Mouse (Mus musculus) hindbrain, embryonic 11.5 days (tissue): ENCODE data around the gene Nr4a3. TPM values are rescaled to one million over a fixed set of nuclear protein-coding genes. Genes with fewer than 3 reads are reported as not detected.

ENCODE experiments used
- ATAC-seq: fragments of 200-750 bp; cut with Nextera tagmentation; 2 replicates; pipeline ENCODE4 v1.8.0; 2017; ENCODE audit warnings: mild to moderate bottlenecking, moderate TSS enrichment, moderate library complexity; ENCODE audit not compliant: low FRiP score
- DNase-seq: peaks from one replicate; pipeline ENCODE4 v3.0.0-alpha.2; 2015; ENCODE audit warnings: low spot score
- H3K27ac ChIP-seq: fragments of 300-500 bp; sonication (generic); 2 replicates; pipeline ENCODE4 v1.5.1; 2014; ENCODE audit warnings: mild to moderate bottlenecking, low read depth, low read length
- H3K27me3 ChIP-seq: fragments of 300-500 bp; sonication (generic); 2 replicates; pipeline ENCODE4 v1.6.1; 2014; ENCODE audit warnings: mild to moderate bottlenecking, low read length, moderate library complexity, mixed read lengths; ENCODE audit not compliant: control insufficient read depth, insufficient read depth
- H3K36me3 ChIP-seq: fragments of 300-500 bp; sonication (generic); 2 replicates; pipeline ENCODE4 v1.6.1; 2014; ENCODE audit warnings: mild to moderate bottlenecking, low read length, moderate library complexity, mixed read lengths; ENCODE audit not compliant: control insufficient read depth, insufficient read depth
- H3K4me1 ChIP-seq: fragments of 300-500 bp; sonication (generic); replicated peaks from 2 replicates; pipeline ENCODE4 v1.6.1; 2014; ENCODE audit warnings: low read length, mixed read lengths; ENCODE audit not compliant: control insufficient read depth, insufficient read depth
- H3K4me2 ChIP-seq: fragments of 300-500 bp; sonication (generic); replicated peaks from 2 replicates; pipeline ENCODE4 v1.6.1; 2014; ENCODE audit warnings: mild to moderate bottlenecking, low read depth, low read length
- H3K4me3 ChIP-seq: fragments of 300-500 bp; sonication (generic); 2 replicates; pipeline ENCODE4 v1.5.1; 2014; ENCODE audit warnings: low read depth, low read length
- H3K9ac ChIP-seq: fragments of 300-500 bp; sonication (generic); 2 replicates; pipeline ENCODE4 v1.6.1; 2014; ENCODE audit warnings: low read depth, low read length
- H3K9me3 ChIP-seq: fragments of 300-500 bp; sonication (generic); 2 replicates; pipeline ENCODE4 v1.6.1; 2016; ENCODE audit warnings: low read length; ENCODE audit not compliant: control insufficient read depth
- WGBS: fragments of 180-500 bp; shearing (Covaris S2); extraction: QIAGEN DNeasy Blood & Tissue Kit; methylation state at CpG from one replicate; pipeline ENCODE4 v1.1.7; 2014; 5-methylcytosine and 5-hydroxymethylcytosine counted together
- polyA plus RNA-seq: library from polyadenylated mRNA; unstranded; fragments of >200 nt; fragmentation: Nextera tagmentation; extraction: Ambion mirVana; gene quantifications from 2 replicates; pipeline ENCODE4 v1.2.1, GENCODE M21; 2014

The Nr4a3 gene
- polyA plus RNA-seq, 1 experiment from 2014 or later: 1.7 TPM

DNA sequence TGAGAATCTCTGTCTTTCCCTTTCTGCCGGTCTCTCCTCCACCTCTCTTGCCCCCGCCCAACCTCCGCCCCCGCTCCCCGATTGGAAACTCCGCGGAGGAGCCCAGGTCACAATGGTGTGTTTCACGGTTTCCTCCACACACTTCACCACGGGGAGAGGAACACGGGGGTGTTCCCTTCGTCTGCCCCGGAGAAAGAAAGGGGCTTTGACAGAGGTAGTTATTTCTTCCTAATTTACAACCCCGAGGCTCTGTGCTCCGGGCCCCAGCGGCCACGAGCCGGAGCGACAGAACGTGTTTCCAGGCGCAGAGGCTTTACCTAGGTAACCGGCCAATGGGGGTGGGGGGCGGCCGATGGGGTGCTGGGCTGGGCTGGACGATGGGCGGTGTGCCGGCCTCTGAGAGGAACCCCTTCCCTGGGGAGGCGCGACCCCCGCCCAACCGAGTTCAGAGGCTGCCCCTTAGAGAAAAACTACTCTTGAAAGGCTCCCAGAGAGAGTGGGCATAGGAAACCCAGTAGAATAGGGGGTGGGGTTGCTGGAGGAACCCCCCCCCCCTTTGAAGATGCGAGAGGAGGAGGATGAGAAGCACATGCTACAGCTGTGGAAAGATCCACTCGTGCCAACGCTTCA lies 2.3 kb downstream of the Nr4a3 start:
- Histone ChIP-seq H3K9me3 (no peaks in the 10 kb centered on the region), H3K36me3 (no peaks in the 10 kb centered on the region), H3K9ac (peak overlapping the region; percentile 72), H3K27me3 (peaks cover 47% of the 10 kb centered on the region), H3K4me2 (peak overlapping the region; percentile 98), H3K27ac (no peak overlapping the region), H3K4me1 (peaks cover 21% of the 10 kb centered on the region), H3K4me3 (peak overlapping the region; percentile 59)
- WGBS: under 1% methylated on average over 30 of the region's 33 CpGs
- peak; percentile 65 for DNase-seq
- no peak for ATAC-seq

DNA sequence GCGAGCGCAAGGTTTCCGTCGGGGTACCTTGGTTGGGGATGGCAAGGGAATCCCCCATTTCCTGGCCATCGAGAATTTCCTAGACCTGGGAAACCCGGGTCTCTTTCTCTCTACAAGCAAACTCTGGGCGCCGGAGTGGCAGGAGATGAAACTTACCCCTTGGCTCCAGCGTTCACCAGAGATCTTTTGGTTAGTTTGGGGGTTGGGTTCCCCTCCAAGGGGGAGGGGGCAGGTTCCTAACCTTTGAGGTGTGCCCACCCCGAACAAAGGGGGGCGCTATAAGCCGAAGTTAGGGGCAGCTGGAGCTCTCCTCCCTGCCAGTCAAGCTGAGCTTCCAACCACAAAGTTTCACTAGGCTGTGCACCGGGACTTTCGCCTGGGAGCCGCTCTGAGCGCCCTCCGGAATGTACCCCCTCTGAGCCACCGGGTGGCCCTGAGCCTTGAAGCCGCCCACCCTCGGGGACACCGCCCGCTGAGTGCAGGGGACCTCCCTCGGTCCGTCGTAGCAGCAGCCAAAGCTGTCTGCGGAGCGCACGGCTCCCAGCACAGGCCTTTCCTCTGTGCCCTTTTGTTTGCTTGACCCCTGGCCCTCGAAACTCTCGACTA lies 2.9 kb downstream of the Nr4a3 start:
- DNase-seq: peak; percentile 80
- peak; percentile 23 for ATAC-seq
- Histone ChIP-seq H3K9ac (peak overlapping the region; percentile 19; the same call in 1 of the 2 replicates), H3K4me2 (peak overlapping the region; percentile 98), H3K4me3 (peak overlapping the region; percentile 59), H3K27ac (no peak overlapping the region), H3K4me1 (peaks cover 21% of the 10 kb centered on the region), H3K27me3 (peaks cover 52% of the 10 kb centered on the region), H3K9me3 (no peaks in the 10 kb centered on the region), H3K36me3 (no peaks in the 10 kb centered on the region)
- WGBS: under 1% methylated on average over 30 of the region's 30 CpGs

DNA sequence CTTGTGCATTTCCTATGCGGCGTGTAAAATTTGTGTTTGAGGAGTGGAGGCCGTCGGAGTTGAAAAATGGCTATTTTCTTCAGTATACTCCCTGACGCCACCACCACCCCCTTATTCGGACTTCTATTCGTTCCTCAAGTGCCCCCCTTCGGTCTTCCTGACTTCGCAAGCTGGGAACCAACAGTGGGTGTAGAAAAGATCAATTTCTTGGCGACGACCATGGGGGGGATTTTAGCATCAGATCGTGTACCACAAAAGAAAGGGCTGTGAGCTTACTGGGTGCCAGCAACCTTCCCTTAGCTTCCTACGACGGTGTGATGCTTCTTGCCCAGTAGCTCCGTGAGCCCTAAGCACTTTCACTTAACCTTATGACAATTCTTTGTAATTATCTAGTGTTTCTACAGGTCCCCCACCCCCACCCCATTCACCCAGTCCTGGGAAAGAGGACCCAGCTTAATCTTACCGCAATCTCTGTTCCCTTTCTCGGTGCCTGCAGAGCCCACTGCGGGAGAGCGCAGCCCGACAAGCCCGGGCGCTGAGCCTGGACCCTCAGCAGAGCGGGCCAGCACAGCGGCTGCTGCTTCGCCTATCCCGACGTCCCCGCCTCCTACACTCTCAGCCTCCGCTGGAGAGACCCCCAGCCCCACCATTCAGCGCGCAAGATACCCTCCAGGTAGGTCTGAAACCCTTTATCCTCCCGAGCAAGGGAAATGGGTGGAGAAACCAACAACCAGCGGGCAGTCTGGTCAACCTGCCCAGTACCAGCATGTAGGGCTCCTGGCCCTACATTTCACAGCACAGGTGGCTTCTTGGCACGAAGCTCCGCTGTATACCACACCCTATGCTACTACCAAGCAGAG lies 3.7 kb downstream of the Nr4a3 start:
- WGBS: under 1% methylated on average over 35 of the region's 35 CpGs
- peaks cover 59% of the 10 kb centered on the region for H3K27me3 ChIP-seq
- peak; percentile 54 for DNase-seq
- no peak overlapping the region for H3K9ac ChIP-seq
- peaks cover 21% of the 10 kb centered on the region for H3K4me1 ChIP-seq
- H3K4me3 ChIP-seq: peak overlapping the region; percentile 59
- H3K36me3 ChIP-seq: no peaks in the 10 kb centered on the region
- no peaks in the 10 kb centered on the region for H3K9me3 ChIP-seq
- no peak for ATAC-seq
- H3K27ac ChIP-seq: no peak overlapping the region
- peak overlapping the region; percentile 98 for H3K4me2 ChIP-seq

DNA sequence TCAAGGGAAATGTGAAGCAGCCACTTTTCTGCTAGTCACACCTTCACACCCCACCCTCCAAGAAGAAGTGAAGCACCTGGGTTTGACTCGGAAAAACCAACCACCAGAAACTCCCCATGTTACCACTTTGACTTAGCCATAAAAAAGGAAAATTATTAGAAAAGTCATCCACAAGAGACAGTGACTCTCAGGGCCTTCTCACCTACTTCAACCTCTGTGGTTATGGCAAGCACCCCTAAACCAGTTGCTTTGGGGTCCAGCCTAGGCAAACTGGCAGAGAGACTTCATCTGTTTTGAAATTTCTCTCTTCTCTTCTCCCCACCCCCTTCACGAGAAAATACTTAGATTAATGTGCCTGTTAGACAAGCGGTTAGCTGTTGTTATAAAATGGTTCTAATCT lies 5.1 kb downstream of the Nr4a3 start:
- H3K27me3 ChIP-seq: peaks cover 65% of the 10 kb centered on the region

DNA sequence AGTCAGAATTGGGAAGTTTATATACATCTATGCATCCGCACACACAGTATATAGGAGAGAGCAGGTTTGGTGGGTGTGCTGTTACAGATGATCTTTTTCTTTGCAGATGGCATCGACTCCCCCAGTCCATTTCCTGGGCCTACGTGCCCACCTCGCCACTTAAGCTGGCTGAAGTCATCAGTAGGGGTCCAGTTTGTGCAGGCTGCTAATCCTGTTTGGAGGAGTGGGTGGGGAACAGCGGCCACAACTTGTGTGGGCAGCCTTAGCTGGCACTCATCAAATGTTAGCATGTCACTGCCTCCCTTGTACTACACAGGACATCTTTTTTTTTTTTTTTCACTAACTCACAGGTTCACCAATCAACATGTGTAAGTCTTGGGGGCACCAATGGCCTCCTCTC lies 5.5 kb downstream of the Nr4a3 start:
- no peaks in the 10 kb centered on the region for H3K9me3 ChIP-seq
- H3K4me1 ChIP-seq: peaks cover 21% of the 10 kb centered on the region
- ATAC-seq (no peak), DNase-seq (no peak)
- H3K27me3 ChIP-seq: peaks cover 64% of the 10 kb centered on the region
- H3K4me3 ChIP-seq: no peak overlapping the region
- no peak overlapping the region for H3K9ac ChIP-seq
- no peaks in the 10 kb centered on the region for H3K36me3 ChIP-seq
- no peak overlapping the region for H3K27ac ChIP-seq
- H3K4me2 ChIP-seq: no peak overlapping the region
- 36% methylated on average over 5 of the region's 5 CpGs for WGBS

More for the DNA sequence above, 5.1 kb downstream of the Nr4a3 start:
- no peak overlapping the region for H3K4me3 ChIP-seq
- ATAC-seq (no peak), DNase-seq (no peak)
- H3K9me3 ChIP-seq: no peaks in the 10 kb centered on the region
- no peak overlapping the region for H3K27ac ChIP-seq
- H3K4me1 ChIP-seq: peaks cover 21% of the 10 kb centered on the region
- whole genome bisulfite sequencing: 47% methylated on average over 3 of the region's 3 CpGs
- H3K9ac ChIP-seq: no peak overlapping the region
- H3K4me2 ChIP-seq: no peak overlapping the region
- H3K36me3 ChIP-seq: no peaks in the 10 kb centered on the region

DNA sequence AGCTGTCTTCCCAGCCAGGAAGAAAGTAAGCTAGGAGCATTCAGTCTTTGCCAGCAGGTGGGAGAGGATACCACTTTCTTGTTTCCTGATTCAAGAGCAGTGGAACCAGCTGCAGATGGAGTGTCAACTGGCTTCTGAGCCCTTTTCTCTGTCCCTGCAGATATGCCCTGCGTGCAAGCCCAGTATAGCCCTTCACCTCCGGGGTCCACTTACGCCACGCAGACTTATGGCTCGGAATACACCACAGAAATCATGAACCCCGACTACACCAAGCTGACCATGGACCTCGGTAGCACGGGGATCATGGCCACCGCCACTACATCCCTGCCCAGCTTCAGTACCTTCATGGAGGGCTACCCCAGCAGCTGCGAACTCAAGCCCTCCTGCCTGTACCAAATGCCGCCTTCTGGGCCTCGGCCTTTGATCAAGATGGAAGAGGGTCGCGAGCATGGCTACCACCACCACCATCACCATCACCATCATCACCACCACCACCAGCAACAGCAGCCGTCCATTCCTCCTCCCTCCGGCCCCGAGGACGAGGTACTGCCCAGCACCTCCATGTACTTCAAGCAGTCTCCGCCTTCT lies 6.2 kb downstream of the Nr4a3 start:
- WGBS: 12% methylated on average over 18 of the region's 19 CpGs
- ATAC-seq: no peak
- Histone ChIP-seq H3K9me3 (no peaks in the 10 kb centered on the region), H3K27ac (no peak overlapping the region), H3K4me1 (peaks cover 21% of the 10 kb centered on the region), H3K4me2 (peak overlapping the region; percentile 53), H3K9ac (peak overlapping the region; percentile 40; the same call in 1 of the 2 replicates), H3K27me3 (peaks cover 62% of the 10 kb centered on the region), H3K4me3 (peak overlapping the region; percentile 27), H3K36me3 (no peaks in the 10 kb centered on the region)
- DNase-seq: peak; percentile 43

DNA sequence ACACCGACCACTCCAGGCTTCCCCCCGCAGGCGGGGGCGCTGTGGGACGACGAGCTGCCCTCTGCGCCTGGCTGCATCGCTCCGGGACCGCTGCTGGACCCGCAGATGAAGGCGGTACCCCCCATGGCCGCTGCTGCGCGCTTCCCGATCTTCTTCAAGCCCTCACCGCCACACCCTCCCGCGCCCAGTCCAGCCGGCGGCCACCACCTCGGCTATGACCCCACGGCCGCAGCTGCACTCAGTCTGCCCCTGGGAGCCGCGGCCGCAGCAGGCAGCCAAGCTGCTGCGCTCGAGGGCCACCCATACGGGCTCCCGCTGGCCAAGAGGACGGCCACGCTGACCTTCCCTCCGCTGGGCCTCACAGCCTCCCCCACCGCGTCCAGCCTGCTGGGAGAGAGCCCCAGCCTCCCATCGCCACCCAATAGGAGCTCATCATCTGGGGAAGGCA lies 6.7 kb downstream of the Nr4a3 start:
- Histone ChIP-seq H3K9me3 (no peaks in the 10 kb centered on the region), H3K4me1 (peaks cover 16% of the 10 kb centered on the region), H3K36me3 (no peaks in the 10 kb centered on the region), H3K4me2 (peak overlapping the region; percentile 53), H3K27ac (no peak overlapping the region), H3K27me3 (peaks cover 58% of the 10 kb centered on the region), H3K9ac (peak overlapping the region; percentile 40; the same call in 1 of the 2 replicates), H3K4me3 (peak overlapping the region; percentile 27)
- WGBS: 2% methylated on average over 35 of the region's 37 CpGs
- DNase-seq (peak; percentile 34), ATAC-seq (no peak)

DNA sequence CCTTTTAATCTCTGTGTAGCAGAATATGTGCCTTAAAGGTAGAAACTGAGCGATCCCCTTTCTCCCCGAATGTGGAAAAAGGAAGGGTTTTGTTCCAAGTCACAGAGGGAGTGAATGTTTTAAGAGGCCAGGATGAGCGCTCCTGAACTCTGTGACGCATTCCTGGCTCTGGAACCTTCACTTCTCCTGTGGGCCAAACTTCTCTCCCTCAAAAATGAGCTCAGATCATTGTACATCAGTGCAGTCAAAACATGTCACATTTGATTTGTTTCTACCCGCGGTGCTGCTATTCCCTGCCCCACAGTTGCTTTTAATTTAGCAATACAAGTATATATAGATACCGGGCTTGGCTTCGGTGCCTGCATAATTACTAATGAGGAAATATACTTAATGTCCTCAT lies 16.8 kb downstream of the Nr4a3 start:
- H3K9me3 ChIP-seq: no peaks in the 10 kb centered on the region
- ATAC-seq: no peak
- H3K36me3 ChIP-seq: no peaks in the 10 kb centered on the region
- no peak overlapping the region for H3K4me2 ChIP-seq
- no peak for DNase-seq
- no peaks in the 10 kb centered on the region for H3K27me3 ChIP-seq
- H3K4me3 ChIP-seq: no peak overlapping the region
- H3K4me1 ChIP-seq: no peaks in the 10 kb centered on the region
- H3K9ac ChIP-seq: no peak overlapping the region
- WGBS: 80% methylated on average over 8 of the region's 8 CpGs
- no peak overlapping the region for H3K27ac ChIP-seq
